Mouse (Mus musculus) left cerebral cortex, postnatal 36 days (tissue): ENCODE measurements around the gene Cypt3. TPM values are rescaled to one million over a fixed set of nuclear protein-coding genes. Genes with fewer than 3 reads are reported as not detected.

ENCODE experiments used
- DNase-seq, 2 experiments: peaks; one replicate each; pipeline ENCODE4 v3.0.0; 2021 to 2022; ENCODE audit warnings: low spot score in 2 of 2, mixed read lengths in 1 of 2
- intact Hi-C: fragments of 180-260 bp; cut with DNase I; formaldehyde crosslinking; loops from one replicate; pipeline ENCODE4 v1.15.1; 2025
- total RNA-seq, 2 experiments: library from RNA; stranded (reverse); gene quantifications; 2 replicates each; pipeline ENCODE4 v1.2.3; 2021

The Cypt3 gene
- total RNA-seq, result not detected

- intact Hi-C loops, result no loop called here
- DNase-seq, result no peak
Measured at GRCm38 (mm10) chrX:153558293-153558692, at the start of gene Cypt3. Gene Cypt3, plus strand, starts transcription at chrX:153558593.

GRCm38 (mm10) chrX:153515491-153515890 is 42.9 kb upstream of the Cypt3 start:
- intact Hi-C loops, result no loop called here

GRCm38 (mm10) chrX:153528399-153528798 is 30.0 kb upstream of the Cypt3 start:
- no peak for DNase-seq
- intact Hi-C loops, result loop anchor here (5.0 kb wide), 1 partner anchor 141 kb away; no protein-coding TSS in a partner anchor

More at GRCm38 (mm10) chrX:153515491-153515890, 42.9 kb upstream of the Cypt3 start:
- no peak for DNase-seq

GRCm38 (mm10) chrX:153556634-153557033 is 1.8 kb upstream of the Cypt3 start:
- no peak for DNase-seq
- intact Hi-C loops, result no loop called here

- DNase-seq, result no peak
- intact Hi-C loops, result no loop called here
Measured at GRCm38 (mm10) chrX:153564650-153565049, 6.3 kb downstream of the Cypt3 start.

GRCm38 (mm10) chrX:153599583-153599982 is 41.2 kb downstream of the Cypt3 start:
- no peak for DNase-seq
- intact Hi-C loops, result no loop called here

Other genes starting within 250 kb of the Cypt3 start
- gene Ubqln2, start 60.4 kb upstream of the Cypt3 start, total RNA-seq, result 100 to 1,000 TPM; 220 to 221 TPM
- 1 to 10 TPM; 2.4 to 2.7 TPM for gene Kctd12b, start 137.8 kb downstream of the Cypt3 start, total RNA-seq
- gene Nbdy, start 165.0 kb downstream of the Cypt3 start, total RNA-seq, result 10 to 100 TPM; 44.8 to 56.3 TPM